Mouse (Mus musculus): Measurements from ENCODE around the gene Hrasls.

DNA sequence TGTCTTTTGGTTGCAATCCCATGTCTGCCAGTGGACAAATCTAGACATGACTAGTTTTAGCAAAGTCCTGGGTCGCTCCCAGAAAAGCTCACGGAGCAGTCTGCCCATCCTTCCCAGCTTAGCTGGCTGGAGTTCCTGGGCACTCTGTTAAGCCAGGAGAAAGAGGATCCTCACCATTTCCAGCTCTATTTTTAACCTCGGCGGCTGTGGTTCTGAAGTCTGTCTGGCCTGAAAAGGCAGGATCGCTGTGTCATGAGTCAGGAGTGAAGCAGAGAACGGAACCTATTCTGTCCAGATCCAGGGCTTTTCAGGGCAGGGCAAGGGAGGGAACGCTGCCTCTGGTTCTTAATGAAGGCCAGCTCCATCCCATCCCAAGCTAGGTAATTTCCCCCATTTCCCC, 654 bp upstream of the Hrasls start:
- TF ChIP-seq CTCF (IDR thresholded peaks at IDR 0.05; ENCODE audit: borderline replicate concordance, insufficient read depth, low read length): no peak
- no peak for TF ChIP-seq POLR2A (IDR thresholded peaks at IDR 0.05; ENCODE audit: low read depth, low read length)

Data from embryonic fibroblast, embryonic 13.5 days (primary cell).